Mouse (Mus musculus): ENCODE measurements around the gene Ube4a.

DNA sequence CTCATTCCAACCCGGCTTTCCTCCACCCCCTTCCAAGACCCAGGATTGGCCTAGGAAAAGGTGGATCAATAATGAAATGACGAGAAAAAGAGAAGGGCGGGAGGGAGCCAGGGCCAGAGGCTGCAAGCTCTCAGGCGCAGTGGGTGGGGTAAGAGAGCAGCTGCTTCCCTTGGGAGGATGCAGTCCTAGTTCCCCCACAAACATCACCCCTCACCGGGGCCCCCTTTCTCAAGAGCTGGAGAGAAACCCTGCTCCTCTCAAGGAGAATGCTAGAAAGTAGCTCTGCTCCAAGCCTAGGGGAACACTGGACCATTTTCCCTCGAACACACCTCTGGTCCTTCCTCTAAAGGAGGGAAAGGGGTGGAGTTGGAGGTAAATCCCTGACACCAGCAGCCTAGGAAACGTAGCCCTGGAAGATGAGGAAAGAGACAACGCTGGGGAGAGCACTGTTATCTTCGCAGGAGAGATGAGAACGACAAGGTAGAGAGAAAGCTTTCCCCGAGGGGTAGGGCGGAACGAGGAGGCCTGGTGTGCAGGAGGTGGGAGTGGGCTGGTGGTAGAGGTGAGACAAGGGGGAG is 85.6 kb downstream of the Ube4a start:
- TF ChIP-seq CTCF (IDR thresholded peaks at IDR 0.05; ENCODE audit: low read depth) (no peak), EP300 (optimal IDR thresholded peaks at IDR 0.05) (no peak)
